ENCODE assay signal across 12 mouse cellular contexts in genomic region chr16:38392126-38392894, GRCm38 (mm10). TPM values are rescaled to one million over a fixed set of nuclear protein-coding genes. Genes with fewer than 3 reads are reported as not detected.
DNase-seq lines count a peak whose midpoint lies in the region; ATAC-seq lines count a peak whose summit lies in the region.
"Had no signal": no experiment of that assay in that cellular context is flagged by ENCODE, and none has a peak within 500 bp of the region (broad histone marks: within the 10 kb centered on the region; RNA-seq: fewer than 3 reads in every experiment).

No protein-coding gene starts in this region.

- no peak overlapping the region for H3K4me3 ChIP-seq in intestine, embryonic 15.5 days (replicated peaks)
- H3K4me3 ChIP-seq: embryonic facial prominence, embryonic 15.5 days; liver, embryonic 15.5 days had no signal

- no peak overlapping the region for H3K4me2 ChIP-seq in intestine, embryonic 15.5 days (replicated peaks)
- H3K4me2 ChIP-seq: embryonic facial prominence, embryonic 15.5 days; liver, embryonic 15.5 days had no signal

- no peaks in the 10 kb centered on the region for H3K9me3 ChIP-seq in intestine, embryonic 15.5 days
- H3K9me3 ChIP-seq: embryonic facial prominence, embryonic 15.5 days; liver, embryonic 15.5 days had no signal

- DNase-seq in frontal cortex, postnatal 25 days (ENCODE audit: low spot score in 2 of 2), result no peak
- DNase-seq in gastrocnemius, postnatal 25 days, result peak; percentile 83
- peak; percentile 79 for DNase-seq in heart, postnatal 4 days
- peak; percentile 34 for DNase-seq in lung, postnatal 14 days
- DNase-seq in cerebellum, adult 8-10 months, result no peak
- DNase-seq in thymus, postnatal 25 days, result no peak
- DNase-seq: thymus, postnatal 14 days had no signal

- peak; percentile 47; the same call in 1 of the 2 replicates for ATAC-seq in frontal cortex, adult (ENCODE audit: low TSS enrichment)
- no peak for ATAC-seq in intestine, embryonic 15.5 days

- H3K9ac ChIP-seq in intestine, embryonic 15.5 days, result no peak overlapping the region
- H3K9ac ChIP-seq: embryonic facial prominence, embryonic 15.5 days; liver, embryonic 15.5 days had no signal

- 79% methylated on average over 23 of the region's 23 CpGs for whole genome bisulfite sequencing in intestine, embryonic 15.5 days

- no peaks in the 10 kb centered on the region for H3K36me3 ChIP-seq in intestine, embryonic 15.5 days
- H3K36me3 ChIP-seq: embryonic facial prominence, embryonic 15.5 days; liver, embryonic 15.5 days had no signal

- no peaks in the 10 kb centered on the region for H3K27me3 ChIP-seq in intestine, embryonic 15.5 days (replicated peaks)
- H3K27me3 ChIP-seq: embryonic facial prominence, embryonic 15.5 days; liver, embryonic 15.5 days had no signal

- H3K4me1 ChIP-seq in intestine, embryonic 15.5 days (replicated peaks), result 0 out of 2 replicates have a peak, but pooled peaks cover 2% of the 10 kb centered on the region

- H3K27ac ChIP-seq in intestine, embryonic 15.5 days, result no peak overlapping the region
- H3K27ac ChIP-seq: embryonic facial prominence, embryonic 15.5 days; liver, embryonic 15.5 days had no signal

RNA-seq across cellular contexts. Expression of gene Popdc2, which starts 30.3 kb away (rescaled TPM):
- 10 to 100 TPM; 50.3 to 67.8 TPM for total RNA-seq in gastrocnemius, postnatal 25 days (2021)
- 100 to 1,000 TPM; 764 to 831 TPM for total RNA-seq in heart, postnatal 4 days (2021)
- polyA plus RNA-seq in intestine, embryonic 15.5 days (2015; fragmentation: Nextera tagmentation; extraction: Ambion mirVana), result 14.8 and 15.4 TPM in 2 replicates

RNA-seq across cellular contexts. Expression of gene Pla1a, which starts 40.6 kb away (rescaled TPM):
- total RNA-seq in gastrocnemius, postnatal 25 days (2021), result 1 to 10 TPM; 3.0 to 3.6 TPM
- total RNA-seq in heart, postnatal 4 days (2021), result 1 to 10 TPM; 5.8 to 5.9 TPM
- 1.3 and 1.7 TPM in 2 replicates for polyA plus RNA-seq in intestine, embryonic 15.5 days (2015; fragmentation: Nextera tagmentation; extraction: Ambion mirVana)

RNA-seq across cellular contexts. Expression of gene Gm21987, which starts 45.5 kb away (rescaled TPM):
- not detected for total RNA-seq in gastrocnemius, postnatal 25 days (2021)
- 1 to 10 TPM; 1.1 to 1.6 TPM for total RNA-seq in heart, postnatal 4 days (2021)
- 0.53 TPM in 1 of 2 replicates, not detected in the other for polyA plus RNA-seq in intestine, embryonic 15.5 days (2015; fragmentation: Nextera tagmentation; extraction: Ambion mirVana)
- polyA plus RNA-seq: embryonic facial prominence, embryonic 15.5 days; liver, embryonic 15.5 days; neural tube, embryonic 14.5 days had no signal

RNA-seq across cellular contexts. Expression of gene Cox17, which starts 45.5 kb away (rescaled TPM):
- 100 to 1,000 TPM; 143 to 154 TPM for total RNA-seq in gastrocnemius, postnatal 25 days (2021)
- total RNA-seq in heart, postnatal 4 days (2021), result 100 to 1,000 TPM; 203 to 222 TPM
- polyA plus RNA-seq in intestine, embryonic 15.5 days (2015; fragmentation: Nextera tagmentation; extraction: Ambion mirVana), result 233 TPM in 2 replicates

RNA-seq across cellular contexts. Expression of gene Maats1, which starts 50.4 kb away (rescaled TPM):
- not detected for total RNA-seq in gastrocnemius, postnatal 25 days (2021)
- under 1 TPM in 1 of 2 experiments, not detected in 1; 0.09 TPM for total RNA-seq in heart, postnatal 4 days (2021)
- polyA plus RNA-seq in intestine, embryonic 15.5 days (2015; fragmentation: Nextera tagmentation; extraction: Ambion mirVana), result 0.08 and 0.18 TPM in 2 replicates

Comparison
In these comparisons a context has a peak if more than half of its experiments do, and no peak if none do; other contexts are left out.
1. DNase-seq: peak in gastrocnemius, postnatal 25 days (single experiment), heart, postnatal 4 days (single experiment) and lung, postnatal 14 days (single experiment); none in frontal cortex, postnatal 25 days (0 of 2), cerebellum, adult 8-10 months (single experiment) and thymus, postnatal 25 days (single experiment).
2. RNA of gene Popdc2, which starts 30.3 kb away (total RNA-seq): 764 to 831 TPM in heart, postnatal 4 days; 50.3 to 67.8 TPM in gastrocnemius, postnatal 25 days; every median in the first group is over 10 times any median in the second.